Mouse (Mus musculus): Measurements from ENCODE around the gene Ndufa11. TPM values are rescaled to one million over a fixed set of nuclear protein-coding genes. Genes with fewer than 3 reads are reported as not detected.

Ndufa11 gene
- polyA plus RNA-seq, 1 experiment from 2014 or later, result 595 TPM

DNA sequence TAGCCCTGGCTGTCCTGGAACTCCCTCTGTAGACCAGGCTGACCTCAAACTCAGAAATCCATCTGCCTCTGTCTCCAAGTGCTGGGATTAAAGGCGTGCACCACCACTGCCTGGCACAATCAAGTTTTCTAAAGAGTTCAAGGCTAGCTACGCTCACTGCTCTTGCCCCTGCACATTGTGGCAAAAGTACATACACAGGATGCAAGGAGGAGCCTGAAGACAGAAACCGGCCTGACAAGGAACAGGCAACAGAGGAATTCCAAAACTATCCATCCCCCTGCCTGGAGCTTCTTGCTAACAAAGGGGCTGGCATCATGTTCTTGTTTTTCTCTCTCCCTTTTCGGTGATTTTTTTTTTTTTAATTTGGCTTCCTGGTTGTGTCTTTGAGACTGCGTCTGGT is 26.6 kb downstream of the Ndufa11 start:
- Histone ChIP-seq H3K27me3 (ENCODE audit: control insufficient read depth, insufficient read depth, low read length) (no peaks in the 10 kb centered on the region), H3K4me3 (ENCODE audit: low read depth, low read length) (no peak overlapping the region), H3K4me1 (replicated peaks; ENCODE audit: control insufficient read depth, insufficient read depth) (no peaks in the 10 kb centered on the region), H3K9me3 (ENCODE audit: control insufficient read depth, low read length) (no peaks in the 10 kb centered on the region), H3K9ac (ENCODE audit: low read length) (no peak overlapping the region), H3K4me2 (replicated peaks; ENCODE audit: low read depth) (no peak overlapping the region), H3K36me3 (ENCODE audit: control insufficient read depth, insufficient read depth, low read length) (no peaks in the 10 kb centered on the region), H3K27ac (replicated peaks) (no peak overlapping the region)
- DNase-seq (ENCODE audit: low spot score) (no peak), ATAC-seq (ENCODE audit: low FRiP score, low TSS enrichment) (no peak)
- TF ChIP-seq CTCF (IDR thresholded peaks at IDR 0.05; ENCODE audit: low read depth), result no peak
- TF ChIP-seq EP300 (optimal IDR thresholded peaks at IDR 0.05), result no peak
- 29% methylated on average over 5 of the region's 5 CpGs for WGBS

DNA sequence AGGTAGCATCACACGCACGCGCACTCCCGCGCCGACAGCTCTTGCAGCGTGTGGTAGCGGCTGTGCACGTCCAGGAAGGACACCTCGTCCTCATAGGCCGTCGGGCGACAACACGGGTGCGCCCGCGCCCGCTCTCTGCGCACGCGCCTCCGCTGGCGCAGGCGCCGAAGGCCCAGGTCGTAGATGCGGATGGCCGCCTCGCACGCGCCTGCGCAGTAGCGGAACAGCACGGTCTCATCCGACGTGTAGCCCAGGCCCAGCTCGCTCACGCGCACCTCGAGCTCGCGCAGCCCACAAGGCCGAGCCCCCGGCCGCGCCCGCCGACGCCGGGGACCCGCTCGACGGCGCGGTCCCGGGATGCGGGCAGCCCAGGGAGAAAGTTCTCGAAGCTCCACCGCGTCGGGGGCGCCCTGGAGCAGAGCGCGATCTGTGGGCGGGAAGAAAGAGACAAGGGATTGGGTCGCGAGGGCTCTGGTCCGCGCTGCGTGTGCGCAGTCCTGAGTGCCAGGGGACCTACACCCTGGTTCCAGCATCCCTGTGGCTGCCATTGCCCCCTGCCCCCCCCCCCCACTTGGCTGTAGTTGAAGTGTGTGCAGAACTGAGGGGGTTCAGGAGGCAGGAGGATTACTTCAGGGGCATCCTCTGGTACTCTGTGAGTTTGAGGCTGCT is 34.0 kb downstream of the Ndufa11 start:
- Histone ChIP-seq H3K27me3 (ENCODE audit: control insufficient read depth, insufficient read depth, low read length) (no peaks in the 10 kb centered on the region), H3K27ac (replicated peaks) (no peak overlapping the region), H3K36me3 (ENCODE audit: control insufficient read depth, insufficient read depth, low read length) (no peaks in the 10 kb centered on the region), H3K4me3 (ENCODE audit: low read depth, low read length) (peak overlapping the region; percentile 18), H3K4me2 (replicated peaks; ENCODE audit: low read depth) (peak overlapping the region; percentile 26; the same call in 1 of the 2 replicates), H3K9me3 (ENCODE audit: control insufficient read depth, low read length) (no peaks in the 10 kb centered on the region), H3K9ac (ENCODE audit: low read length) (no peak overlapping the region), H3K4me1 (replicated peaks; ENCODE audit: control insufficient read depth, insufficient read depth) (no peaks in the 10 kb centered on the region; the same call in 1 of the 2 replicates)
- 41% methylated on average over 71 of the region's 71 CpGs for WGBS
- TF ChIP-seq EP300 (optimal IDR thresholded peaks at IDR 0.05) (no peak), CTCF (IDR thresholded peaks at IDR 0.05; ENCODE audit: low read depth) (no peak)
- ATAC-seq (ENCODE audit: low FRiP score, low TSS enrichment) (peak; percentile 31), DNase-seq (ENCODE audit: low spot score) (peak; percentile 62)

GRCm38 (mm10) chr17:56753452-56753851 is 35.9 kb downstream of the Ndufa11 start:
- Histone ChIP-seq H3K4me1 (replicated peaks; ENCODE audit: control insufficient read depth, insufficient read depth) (no peaks in the 10 kb centered on the region; the same call in 1 of the 2 replicates), H3K36me3 (ENCODE audit: control insufficient read depth, insufficient read depth, low read length) (no peaks in the 10 kb centered on the region), H3K4me2 (replicated peaks; ENCODE audit: low read depth) (no peak overlapping the region), H3K27ac (replicated peaks) (no peak overlapping the region), H3K4me3 (ENCODE audit: low read depth, low read length) (no peak overlapping the region), H3K9me3 (ENCODE audit: control insufficient read depth, low read length) (no peaks in the 10 kb centered on the region), H3K27me3 (ENCODE audit: control insufficient read depth, insufficient read depth, low read length) (no peaks in the 10 kb centered on the region), H3K9ac (ENCODE audit: low read length) (no peak overlapping the region)
- ATAC-seq (ENCODE audit: low FRiP score, low TSS enrichment), result no peak
- TF ChIP-seq EP300 (optimal IDR thresholded peaks at IDR 0.05), result no peak
- TF ChIP-seq CTCF (IDR thresholded peaks at IDR 0.05; ENCODE audit: low read depth), result no peak
- WGBS, result 28% methylated on average over 13 of the region's 15 CpGs
- DNase-seq (ENCODE audit: low spot score), result no peak

DNA sequence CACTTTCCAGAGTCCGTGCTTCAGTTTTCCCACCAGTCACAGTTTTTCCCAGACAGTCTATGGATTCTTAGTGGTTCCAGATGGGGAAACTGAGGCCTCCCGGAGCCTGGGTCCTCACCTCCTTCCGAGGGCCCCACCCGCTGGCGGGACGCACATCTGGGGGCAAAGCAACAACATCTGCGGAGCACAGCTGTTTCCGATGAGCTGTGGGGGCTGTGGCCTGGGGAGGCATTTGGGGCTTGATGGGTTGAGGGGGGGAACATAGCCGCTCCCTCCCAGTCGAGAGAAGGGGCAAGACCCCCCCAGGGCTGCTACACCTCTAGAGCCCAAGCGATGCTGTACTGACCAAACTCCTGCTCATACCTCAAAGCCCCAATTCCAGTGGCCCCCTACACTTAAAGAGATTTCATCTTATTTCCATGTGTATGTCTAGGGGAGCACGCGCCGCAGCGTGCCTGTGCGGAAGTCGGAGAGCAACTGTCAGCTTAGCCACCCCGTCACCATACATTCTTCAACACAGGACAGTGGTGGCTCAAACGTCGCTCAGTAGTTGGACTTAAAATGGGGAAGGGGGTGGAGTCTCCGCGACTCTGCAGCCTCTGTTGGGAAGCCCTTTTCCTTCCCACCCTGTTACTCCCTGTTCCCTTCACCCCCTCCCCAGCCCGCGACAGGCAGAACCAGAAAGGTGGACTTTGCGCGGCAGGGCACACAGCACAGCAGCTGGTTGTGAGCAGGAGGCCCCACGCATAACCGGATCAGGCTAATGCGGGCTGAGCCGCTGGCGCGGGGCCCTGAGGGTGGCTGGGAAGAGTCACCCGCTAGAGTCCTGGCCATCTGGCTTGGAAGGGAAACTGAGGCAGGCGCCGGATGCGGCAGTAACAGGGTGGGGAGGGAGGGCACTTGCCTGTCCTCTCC is 37.0 kb downstream of the Ndufa11 start:
- no peak overlapping the region for H3K9ac ChIP-seq (ENCODE audit: low read length)
- no peak for TF ChIP-seq EP300 (optimal IDR thresholded peaks at IDR 0.05)
- TF ChIP-seq CTCF (IDR thresholded peaks at IDR 0.05; ENCODE audit: low read depth), result no peak
- peak overlapping the region; percentile 12 for H3K4me2 ChIP-seq (replicated peaks; ENCODE audit: low read depth)
- no peak overlapping the region for H3K4me3 ChIP-seq (ENCODE audit: low read depth, low read length)
- no peaks in the 10 kb centered on the region for H3K9me3 ChIP-seq (ENCODE audit: control insufficient read depth, low read length)
- ATAC-seq (ENCODE audit: low FRiP score, low TSS enrichment) (no peak), DNase-seq (ENCODE audit: low spot score) (no peak)
- no peaks in the 10 kb centered on the region for H3K27me3 ChIP-seq (ENCODE audit: control insufficient read depth, insufficient read depth, low read length)
- 19% methylated on average over 36 of the region's 36 CpGs for WGBS
- H3K4me1 ChIP-seq (replicated peaks; ENCODE audit: control insufficient read depth, insufficient read depth), result no peaks in the 10 kb centered on the region; the same call in 1 of the 2 replicates
- no peak overlapping the region for H3K27ac ChIP-seq (replicated peaks)
- H3K36me3 ChIP-seq (ENCODE audit: control insufficient read depth, insufficient read depth, low read length), result no peaks in the 10 kb centered on the region

GRCm38 (mm10) chr17:56756703-56757399 is 39.3 kb downstream of the Ndufa11 start:
- DNase-seq (ENCODE audit: low spot score), result peak; percentile 63
- peak overlapping the region; percentile 45; the same call in 1 of the 2 replicates for H3K27ac ChIP-seq (replicated peaks)
- no peaks in the 10 kb centered on the region for H3K9me3 ChIP-seq (ENCODE audit: control insufficient read depth, low read length)
- H3K4me3 ChIP-seq (ENCODE audit: low read depth, low read length), result peak overlapping the region; percentile 66
- peak; percentile 13 for ATAC-seq (ENCODE audit: low FRiP score, low TSS enrichment)
- TF ChIP-seq CTCF (IDR thresholded peaks at IDR 0.05; ENCODE audit: low read depth) (peak; percentile 78), EP300 (optimal IDR thresholded peaks at IDR 0.05) (no peak)
- H3K36me3 ChIP-seq (ENCODE audit: control insufficient read depth, insufficient read depth, low read length), result no peaks in the 10 kb centered on the region
- no peaks in the 10 kb centered on the region for H3K27me3 ChIP-seq (ENCODE audit: control insufficient read depth, insufficient read depth, low read length)
- WGBS, result 1% methylated on average over 38 of the region's 51 CpGs
- H3K4me1 ChIP-seq (replicated peaks; ENCODE audit: control insufficient read depth, insufficient read depth), result peaks cover 6% of the 10 kb centered on the region
- H3K9ac ChIP-seq (ENCODE audit: low read length), result peak overlapping the region; percentile 78
- peak overlapping the region; percentile 100 for H3K4me2 ChIP-seq (replicated peaks; ENCODE audit: low read depth)

Measured in stomach, postnatal 0 days (tissue).